Mouse (Mus musculus) kidney, embryonic 14.5 days (tissue): ENCODE measurements around the gene Tmc5. TPM values are rescaled to one million over a fixed set of nuclear protein-coding genes. Genes with fewer than 3 reads are reported as not detected.
A peak's percentile ranks its signal among the peaks of the same experiment; 100 is the strongest.

Experiments
- ATAC-seq: fragments of 200-750 bp; cut with Nextera tagmentation; 2 replicates; pipeline ENCODE4 v1.8.0; 2017; ENCODE audit warnings: moderate number of reproducible peaks, mild to moderate bottlenecking, moderate TSS enrichment, moderate library complexity; ENCODE audit not compliant: low FRiP score, low TSS enrichment
- H3K27ac ChIP-seq: fragments of 300-500 bp; sonication (generic); 2 replicates; pipeline ENCODE4 v1.5.1; 2014; ENCODE audit warnings: low read depth, mild to moderate bottlenecking, low read length, moderate library complexity, mixed read lengths
- H3K27me3 ChIP-seq: fragments of 300-500 bp; sonication (generic); 2 replicates; pipeline ENCODE4 v1.6.1; 2014; ENCODE audit warnings: mild to moderate bottlenecking, low read length; ENCODE audit not compliant: control insufficient read depth, insufficient read depth
- H3K36me3 ChIP-seq: fragments of 300-500 bp; sonication (generic); 2 replicates; pipeline ENCODE4 v1.6.1; 2014; ENCODE audit warnings: low read length, mixed read lengths; ENCODE audit not compliant: control insufficient read depth, insufficient read depth
- H3K4me1 ChIP-seq: fragments of 300-500 bp; sonication (generic); 2 replicates; pipeline ENCODE4 v1.6.1; 2014; ENCODE audit warnings: low read length, mixed read lengths; ENCODE audit not compliant: control insufficient read depth, insufficient read depth
- H3K4me2 ChIP-seq: fragments of 300-500 bp; sonication (generic); replicated peaks from 2 replicates; pipeline ENCODE4 v1.6.1; 2014; ENCODE audit warnings: low read depth, mild to moderate bottlenecking, low read length
- H3K4me3 ChIP-seq: fragments of 300-500 bp; sonication (generic); 2 replicates; pipeline ENCODE4 v1.5.1; 2014; ENCODE audit warnings: mild to moderate bottlenecking, low read length
- H3K9ac ChIP-seq: fragments of 300-500 bp; sonication (generic); 2 replicates; pipeline ENCODE4 v1.6.1; 2014; ENCODE audit warnings: low read depth, mild to moderate bottlenecking, low read length, moderate library complexity
- H3K9me3 ChIP-seq: fragments of 300-500 bp; sonication (generic); 2 replicates; pipeline ENCODE4 v1.6.1; 2016; ENCODE audit warnings: low read length; ENCODE audit not compliant: control insufficient read depth
- WGBS: fragments of 180-500 bp; shearing (Covaris S2); extraction: QIAGEN DNeasy Blood & Tissue Kit; methylation state at CpG from one replicate; pipeline ENCODE4 v1.1.7; 2014; 5-methylcytosine and 5-hydroxymethylcytosine counted together
- polyA plus RNA-seq: library from polyadenylated mRNA; unstranded; fragments of >200 nt; fragmentation: Nextera tagmentation; extraction: Ambion mirVana; gene quantifications from 2 replicates; pipeline ENCODE4 v1.2.1, GENCODE M21; 2014

The Tmc5 gene
- polyA plus RNA-seq, result 0.09 TPM in 1 of 2 replicates, not detected in the other

- peak within 1 kb of the TSS; percentile 30 for H3K4me3 ChIP-seq
- no peak; the same call in 1 of the 2 replicates for ATAC-seq
- WGBS, result 4% methylated on average over 23 of the region's 23 CpGs
- peaks cover 16% of the 10 kb centered on the region for H3K27me3 ChIP-seq
- peaks cover 12% of the 10 kb centered on the region; the same call in 1 of the 2 replicates for H3K4me1 ChIP-seq
- H3K4me2 ChIP-seq, result peak within 1 kb of the TSS; percentile 48
- H3K9me3 ChIP-seq, result no peaks in the 10 kb centered on the region
- no peak within 1 kb of the TSS for H3K27ac ChIP-seq
- H3K9ac ChIP-seq, result peak within 1 kb of the TSS; percentile 38; the same call in 1 of the 2 replicates
- no peaks in the 10 kb centered on the region for H3K36me3 ChIP-seq
Measured at GRCm38 (mm10) chr7:118597201-118597600, at the start of gene Tmc5. Tmc5 (plus strand) TSS chr7:118597297.

GRCm38 (mm10) chr7:118547451-118547850 is 49.6 kb upstream of the Tmc5 start:
- WGBS, result 77% methylated on average over 10 of the region's 10 CpGs
- no peak for ATAC-seq
- Histone ChIP-seq H3K27me3 (no peaks in the 10 kb centered on the region), H3K4me2 (no peak overlapping the region), H3K27ac (no peak overlapping the region), H3K4me1 (no peaks in the 10 kb centered on the region), H3K4me3 (no peak overlapping the region), H3K9ac (no peak overlapping the region), H3K9me3 (0 out of 2 replicates have a peak, but pooled peaks cover 3% of the 10 kb centered on the region), H3K36me3 (0 out of 2 replicates have a peak, but pooled peaks cover 2% of the 10 kb centered on the region)

- ATAC-seq, result no peak
Measured at GRCm38 (mm10) chr7:118553881-118554280, 43.2 kb upstream of the Tmc5 start.

GRCm38 (mm10) chr7:118554290-118554689 is 42.8 kb upstream of the Tmc5 start:
- no peak overlapping the region for H3K27ac ChIP-seq
- 0 out of 2 replicates have a peak, but pooled peaks cover 4% of the 10 kb centered on the region for H3K9me3 ChIP-seq
- H3K9ac ChIP-seq, result no peak overlapping the region
- H3K4me1 ChIP-seq, result no peaks in the 10 kb centered on the region
- WGBS, result 76% methylated on average over 2 of the region's 2 CpGs
- H3K4me2 ChIP-seq, result no peak overlapping the region
- 0 out of 2 replicates have a peak, but pooled peaks cover 3% of the 10 kb centered on the region for H3K36me3 ChIP-seq
- no peak overlapping the region for H3K4me3 ChIP-seq
- no peak for ATAC-seq
- no peaks in the 10 kb centered on the region for H3K27me3 ChIP-seq

More at GRCm38 (mm10) chr7:118553881-118554280, 43.2 kb upstream of the Tmc5 start:
- H3K9ac ChIP-seq, result no peak overlapping the region
- 0 out of 2 replicates have a peak, but pooled peaks cover 4% of the 10 kb centered on the region for H3K9me3 ChIP-seq
- WGBS, result 72% methylated on average over 4 of the region's 4 CpGs
- no peaks in the 10 kb centered on the region for H3K4me1 ChIP-seq
- H3K27ac ChIP-seq, result no peak overlapping the region
- 0 out of 2 replicates have a peak, but pooled peaks cover 3% of the 10 kb centered on the region for H3K36me3 ChIP-seq
- H3K4me2 ChIP-seq, result no peak overlapping the region
- no peaks in the 10 kb centered on the region for H3K27me3 ChIP-seq
- no peak overlapping the region for H3K4me3 ChIP-seq

GRCm38 (mm10) chr7:118569121-118569543 is 28.0 kb upstream of the Tmc5 start:
- no peak overlapping the region for H3K27ac ChIP-seq
- H3K27me3 ChIP-seq, result no peaks in the 10 kb centered on the region
- H3K9me3 ChIP-seq, result no peaks in the 10 kb centered on the region
- H3K4me1 ChIP-seq, result no peaks in the 10 kb centered on the region
- no peaks in the 10 kb centered on the region for H3K36me3 ChIP-seq
- WGBS, result 75% methylated on average over 6 of the region's 6 CpGs
- H3K4me3 ChIP-seq, result no peak overlapping the region
- H3K4me2 ChIP-seq, result no peak overlapping the region
- H3K9ac ChIP-seq, result no peak overlapping the region
- ATAC-seq, result no peak

GRCm38 (mm10) chr7:118571350-118571749 is 25.7 kb upstream of the Tmc5 start:
- no peak overlapping the region for H3K4me3 ChIP-seq
- no peak overlapping the region for H3K27ac ChIP-seq
- H3K4me2 ChIP-seq, result no peak overlapping the region
- 50% methylated on average over 5 of the region's 5 CpGs for WGBS
- no peak for ATAC-seq
- 0 out of 2 replicates have a peak, but pooled peaks cover 2% of the 10 kb centered on the region for H3K4me1 ChIP-seq
- H3K36me3 ChIP-seq, result no peaks in the 10 kb centered on the region
- H3K27me3 ChIP-seq, result no peaks in the 10 kb centered on the region
- H3K9ac ChIP-seq, result no peak overlapping the region
- H3K9me3 ChIP-seq, result no peaks in the 10 kb centered on the region

GRCm38 (mm10) chr7:118572039-118572438 is 25.1 kb upstream of the Tmc5 start:
- no peak overlapping the region for H3K9ac ChIP-seq
- H3K4me3 ChIP-seq, result no peak overlapping the region

GRCm38 (mm10) chr7:118578269-118578668 is 18.8 kb upstream of the Tmc5 start:
- Histone ChIP-seq H3K4me1 (0 out of 2 replicates have a peak, but pooled peaks cover 3% of the 10 kb centered on the region), H3K27me3 (0 out of 2 replicates have a peak, but pooled peaks cover 3% of the 10 kb centered on the region), H3K9me3 (no peaks in the 10 kb centered on the region), H3K27ac (no peak overlapping the region), H3K4me2 (no peak overlapping the region), H3K4me3 (no peak overlapping the region), H3K9ac (no peak overlapping the region), H3K36me3 (no peaks in the 10 kb centered on the region)
- ATAC-seq, result no peak
- 58% methylated on average over 3 of the region's 3 CpGs for WGBS

More at GRCm38 (mm10) chr7:118572039-118572438, 25.1 kb upstream of the Tmc5 start:
- H3K36me3 ChIP-seq, result no peaks in the 10 kb centered on the region
- no peaks in the 10 kb centered on the region for H3K9me3 ChIP-seq
- H3K27me3 ChIP-seq, result no peaks in the 10 kb centered on the region
- H3K4me1 ChIP-seq, result 0 out of 2 replicates have a peak, but pooled peaks cover 3% of the 10 kb centered on the region
- 73% methylated on average over 5 of the region's 5 CpGs for WGBS
- no peak for ATAC-seq
- no peak overlapping the region for H3K4me2 ChIP-seq
- no peak overlapping the region for H3K27ac ChIP-seq

GRCm38 (mm10) chr7:118579938-118580337 is 17.2 kb upstream of the Tmc5 start:
- Histone ChIP-seq H3K4me3 (no peak overlapping the region), H3K27me3 (0 out of 2 replicates have a peak, but pooled peaks cover 3% of the 10 kb centered on the region), H3K9ac (no peak overlapping the region), H3K36me3 (no peaks in the 10 kb centered on the region), H3K27ac (no peak overlapping the region), H3K9me3 (no peaks in the 10 kb centered on the region), H3K4me2 (no peak overlapping the region), H3K4me1 (0 out of 2 replicates have a peak, but pooled peaks cover 3% of the 10 kb centered on the region)
- WGBS, result 54% methylated on average over 2 of the region's 2 CpGs
- ATAC-seq, result no peak
